Mouse (Mus musculus): ENCODE data around the gene Olfr385.
"Not testable (repeated sequence)": the region's sequence is repeated elsewhere in the genome, so short reads cannot be mapped to it uniquely, and the experiment has no call there.

Olfr385 gene

DNA sequence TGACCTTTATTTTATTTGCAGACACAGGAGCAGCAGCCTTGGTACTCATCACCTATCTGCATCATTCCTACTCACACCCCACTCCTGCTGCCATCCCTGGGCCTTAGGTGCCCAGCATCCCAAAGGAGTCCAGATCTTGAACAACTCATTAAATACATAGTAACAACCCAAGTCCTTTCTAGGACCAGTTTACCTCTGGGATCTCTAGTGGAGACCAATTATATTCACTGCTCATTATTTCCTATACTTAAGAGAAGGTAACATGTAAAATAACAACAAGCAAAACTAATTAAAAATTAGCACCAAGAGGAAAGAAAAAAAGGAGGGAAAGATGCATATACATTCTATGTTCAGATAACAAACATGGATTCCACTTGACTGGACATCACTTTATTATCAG lies at the start of gene Olfr385:
Gene Olfr385, minus strand, starts transcription at position 101 of the 400 bp plus-strand sequence.
- DNase-seq (ENCODE audit: low spot score in 2 of 2) = no peak

GRCm38 (mm10) chr11:73598294-73598693 lies 5.5 kb upstream of the Olfr385 start, which contains the start of gene Olfr384:
TSS of gene Olfr384 (plus strand) at chr11:73598594.
- DNase-seq (ENCODE audit: low spot score in 2 of 2) = no peak

DNA sequence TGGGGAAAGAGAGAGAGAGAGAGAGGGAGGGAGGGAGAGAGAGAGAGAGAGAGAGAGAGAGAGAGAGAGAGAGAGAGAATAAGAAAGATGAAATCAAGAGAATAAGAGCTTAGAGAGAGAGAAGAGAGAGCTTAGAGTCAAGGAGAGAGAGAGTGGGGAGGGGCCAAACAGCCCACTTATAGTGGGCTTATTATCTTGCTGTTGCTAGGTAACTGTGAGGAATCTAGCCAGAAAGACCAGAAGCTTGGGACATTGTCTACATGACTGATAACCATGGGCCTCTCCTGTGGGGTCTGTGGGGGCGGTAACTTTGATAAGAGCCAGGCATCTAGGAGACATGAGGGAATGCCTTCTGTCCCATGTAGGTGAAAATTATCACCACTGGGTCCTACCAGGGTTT lies 9.6 kb downstream of the Olfr385 start:
- not testable (repeated sequence) for DNase-seq (ENCODE audit: low spot score in 2 of 2)

DNA sequence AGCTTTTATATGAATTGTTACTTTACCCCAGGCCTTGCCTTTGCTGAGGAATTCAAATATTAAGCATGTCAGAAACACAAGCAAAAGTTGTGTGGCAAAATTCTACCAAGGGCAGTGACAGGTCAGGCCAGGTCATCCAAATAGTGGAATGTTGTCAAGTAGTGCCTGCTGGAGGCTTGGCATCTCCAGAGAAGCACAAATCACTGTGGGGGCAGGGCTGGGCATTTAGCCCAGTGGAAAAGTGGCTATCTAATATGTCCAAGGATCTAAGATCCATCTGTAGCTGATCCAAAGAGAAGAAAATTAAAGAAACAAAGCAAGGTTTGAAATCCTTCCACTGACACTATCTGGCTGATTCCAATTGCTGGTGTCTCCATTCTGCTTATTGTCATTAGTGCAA lies 12.9 kb downstream of the Olfr385 start:
- no peak for DNase-seq (ENCODE audit: low spot score in 2 of 2)
